Mouse (Mus musculus): ENCODE data around the gene Fbxo46.

- no peak for TF ChIP-seq POLR2A (IDR thresholded peaks at IDR 0.05; ENCODE audit: control insufficient read depth, extremely low read depth, insufficient read depth, low read length, poor library complexity)
- no peak for TF ChIP-seq CTCF (IDR thresholded peaks at IDR 0.05; ENCODE audit: borderline replicate concordance, control insufficient read depth, extremely low read depth, insufficient read depth, low read length, poor library complexity)
Observed at GRCm38 (mm10) chr7:19095751-19096110, 23.9 kb upstream of the Fbxo46 start.
